Mouse (Mus musculus) kidney, adult 2 months (tissue): ENCODE results near the gene Btbd35f1.
"Not testable (repeated sequence)": the region's sequence is repeated elsewhere in the genome, so short reads cannot be mapped to it uniquely, and the experiment has no call there.

ENCODE experiments used
- CTCF ChIP-seq: fragments of 200-500 bp; conservative IDR thresholded peaks from 2 replicates; pipeline ENCODE4 v1.5.1; 2011; ENCODE audit warnings: low read depth, mild to moderate bottlenecking, control low read depth, low read length, moderate library complexity, mixed read lengths; ENCODE audit not compliant: insufficient read depth, insufficient read length
- POLR2A ChIP-seq: fragments of 200-500 bp; IDR thresholded peaks from one replicate; pipeline ENCODE4 v1.6.1; 2011; ENCODE audit warnings: low read depth, low read length, control low read depth

DNA sequence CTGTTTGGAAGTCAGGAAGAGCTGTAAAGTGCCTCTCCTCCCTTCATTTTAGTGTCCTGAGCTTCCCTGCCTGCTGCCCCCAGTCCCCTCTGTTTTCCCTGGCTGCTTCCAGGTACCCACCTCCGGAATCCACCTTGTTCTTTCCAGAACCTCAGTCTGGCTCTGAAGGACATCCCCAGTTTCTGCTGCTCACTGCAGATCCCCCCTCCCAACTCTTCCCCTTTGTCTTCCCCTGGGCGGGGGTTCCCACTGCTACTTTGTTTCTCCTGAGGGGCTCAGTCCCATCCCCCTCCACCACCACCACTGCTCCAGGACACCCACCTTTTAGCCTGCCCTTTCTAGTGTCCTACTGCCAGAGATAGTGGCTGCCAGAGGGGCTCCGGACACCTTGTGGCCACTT, 41.6 kb downstream of the Btbd35f1 start:
- not testable (repeated sequence) for TF ChIP-seq CTCF, POLR2A
